Mouse (Mus musculus): ENCODE measurements at regions not wholly inside any gene's neighbourhood (a gene's known extent, or its start where the extent isn't known, plus 50 kb on each side); places are given as distances from the start of the nearest gene placed in this dataset.

- Histone ChIP-seq H3K9me3 (no peaks in the 10 kb centered on the region), H3K9ac (replicated peaks) (no peak overlapping the region), H3K27me3 (no peaks in the 10 kb centered on the region), H3K36me3 (no peaks in the 10 kb centered on the region), H3K27ac (no peak overlapping the region), H3K4me1 (replicated peaks) (peaks cover 5% of the 10 kb centered on the region), H3K4me2 (replicated peaks) (no peak overlapping the region), H3K4me3 (replicated peaks) (no peak overlapping the region)
- 76% methylated on average over 4 of the region's 4 CpGs for WGBS
- ATAC-seq = no peak
These were observed 85.0 kb downstream of the Arl4a start for GRCm38 (mm10) chr12:39952854-39953253.

- H3K27ac ChIP-seq = no peak overlapping the region
- no peaks in the 10 kb centered on the region for H3K36me3 ChIP-seq
- H3K9me3 ChIP-seq = no peaks in the 10 kb centered on the region
- no peak overlapping the region for H3K9ac ChIP-seq (replicated peaks)
- no peak overlapping the region for H3K4me2 ChIP-seq (replicated peaks)
- H3K4me1 ChIP-seq (replicated peaks) = peaks cover 3% of the 10 kb centered on the region; the same call in 1 of the 2 replicates
- 91% methylated on average over 6 of the region's 6 CpGs for WGBS
- H3K27me3 ChIP-seq = no peaks in the 10 kb centered on the region
- no peak overlapping the region for H3K4me3 ChIP-seq (replicated peaks)
- no peak for ATAC-seq
These were observed 85.9 kb downstream of the Arl4a start for GRCm38 (mm10) chr12:39951911-39952310.

GRCm38 (mm10) chr12:39950270-39950801 is 87.5 kb downstream of the Arl4a start:
- Histone ChIP-seq H3K9me3 (no peaks in the 10 kb centered on the region), H3K27ac (no peak overlapping the region), H3K9ac (replicated peaks) (no peak overlapping the region), H3K4me2 (replicated peaks) (no peak overlapping the region), H3K4me1 (replicated peaks) (no peaks in the 10 kb centered on the region), H3K27me3 (no peaks in the 10 kb centered on the region), H3K36me3 (no peaks in the 10 kb centered on the region), H3K4me3 (replicated peaks) (no peak overlapping the region)
- ATAC-seq = no peak
- WGBS = 86% methylated on average over 7 of the region's 7 CpGs

GRCm38 (mm10) chr12:39942910-39943309 is 94.9 kb downstream of the Arl4a start:
- no peak for ATAC-seq
- no peaks in the 10 kb centered on the region for H3K4me1 ChIP-seq (replicated peaks)
- WGBS = 80% methylated on average over 5 of the region's 5 CpGs
- H3K27me3 ChIP-seq = no peaks in the 10 kb centered on the region
- no peaks in the 10 kb centered on the region for H3K36me3 ChIP-seq
- no peak overlapping the region for H3K4me2 ChIP-seq (replicated peaks)
- no peak overlapping the region for H3K9ac ChIP-seq (replicated peaks)
- no peak overlapping the region for H3K4me3 ChIP-seq (replicated peaks)
- no peaks in the 10 kb centered on the region for H3K9me3 ChIP-seq
- no peak overlapping the region for H3K27ac ChIP-seq

GRCm38 (mm10) chr12:39941162-39941561 is 96.7 kb downstream of the Arl4a start:
- ATAC-seq = no peak
- no peak overlapping the region for H3K4me3 ChIP-seq (replicated peaks)
- no peak overlapping the region for H3K9ac ChIP-seq (replicated peaks)
- H3K36me3 ChIP-seq = no peaks in the 10 kb centered on the region
- WGBS = 94% methylated on average over 1 of the region's 1 CpGs
- no peaks in the 10 kb centered on the region for H3K4me1 ChIP-seq (replicated peaks)
- H3K27me3 ChIP-seq = no peaks in the 10 kb centered on the region
- H3K27ac ChIP-seq = no peak overlapping the region
- H3K9me3 ChIP-seq = no peaks in the 10 kb centered on the region
- H3K4me2 ChIP-seq (replicated peaks) = no peak overlapping the region

- ATAC-seq = no peak
- Histone ChIP-seq H3K27ac (no peak overlapping the region), H3K27me3 (no peaks in the 10 kb centered on the region), H3K36me3 (no peaks in the 10 kb centered on the region), H3K9me3 (no peaks in the 10 kb centered on the region), H3K4me2 (replicated peaks) (no peak overlapping the region), H3K4me1 (replicated peaks) (no peaks in the 10 kb centered on the region), H3K4me3 (replicated peaks) (no peak overlapping the region), H3K9ac (replicated peaks) (no peak overlapping the region)
These were observed 98.8 kb downstream of the Arl4a start for GRCm38 (mm10) chr12:39939017-39939416.

GRCm38 (mm10) chr12:39938211-39938610 is 99.6 kb downstream of the Arl4a start:
- Histone ChIP-seq H3K4me3 (replicated peaks) (no peak overlapping the region), H3K9me3 (no peaks in the 10 kb centered on the region), H3K9ac (replicated peaks) (no peak overlapping the region), H3K27me3 (no peaks in the 10 kb centered on the region), H3K27ac (no peak overlapping the region), H3K4me2 (replicated peaks) (no peak overlapping the region), H3K4me1 (replicated peaks) (no peaks in the 10 kb centered on the region), H3K36me3 (no peaks in the 10 kb centered on the region)
- ATAC-seq = no peak
- WGBS = 95% methylated on average over 2 of the region's 2 CpGs

GRCm38 (mm10) chr12:39936331-39936730 is 101.5 kb downstream of the Arl4a start:
- 30% methylated on average over 11 of the region's 11 CpGs for WGBS
- Histone ChIP-seq H3K27ac (no peak overlapping the region), H3K4me2 (replicated peaks) (no peak overlapping the region), H3K27me3 (no peaks in the 10 kb centered on the region), H3K36me3 (no peaks in the 10 kb centered on the region), H3K4me3 (replicated peaks) (no peak overlapping the region), H3K9ac (replicated peaks) (no peak overlapping the region), H3K4me1 (replicated peaks) (no peaks in the 10 kb centered on the region), H3K9me3 (no peaks in the 10 kb centered on the region)
- ATAC-seq = no peak

GRCm38 (mm10) chr12:39935775-39936174 is 102.0 kb downstream of the Arl4a start:
- Histone ChIP-seq H3K4me1 (replicated peaks) (no peaks in the 10 kb centered on the region), H3K27me3 (no peaks in the 10 kb centered on the region), H3K9ac (replicated peaks) (no peak overlapping the region), H3K4me3 (replicated peaks) (no peak overlapping the region), H3K9me3 (no peaks in the 10 kb centered on the region), H3K4me2 (replicated peaks) (no peak overlapping the region), H3K27ac (no peak overlapping the region), H3K36me3 (no peaks in the 10 kb centered on the region)
- no peak for ATAC-seq
- 87% methylated on average over 12 of the region's 12 CpGs for WGBS

GRCm38 (mm10) chr12:39934877-39935276 is 102.9 kb downstream of the Arl4a start:
- H3K27me3 ChIP-seq = no peaks in the 10 kb centered on the region
- no peaks in the 10 kb centered on the region for H3K9me3 ChIP-seq
- H3K9ac ChIP-seq (replicated peaks) = no peak overlapping the region
- ATAC-seq = no peak
- H3K36me3 ChIP-seq = no peaks in the 10 kb centered on the region
- 94% methylated on average over 4 of the region's 4 CpGs for WGBS
- H3K4me2 ChIP-seq (replicated peaks) = no peak overlapping the region
- H3K4me1 ChIP-seq (replicated peaks) = no peaks in the 10 kb centered on the region
- no peak overlapping the region for H3K27ac ChIP-seq
- no peak overlapping the region for H3K4me3 ChIP-seq (replicated peaks)

- WGBS = 81% methylated on average over 1 of the region's 1 CpGs
- no peak for ATAC-seq
These were observed 106.6 kb downstream of the Arl4a start for GRCm38 (mm10) chr12:39931251-39931650.

GRCm38 (mm10) chr12:39927902-39928301 is 109.9 kb downstream of the Arl4a start:
- Histone ChIP-seq H3K4me2 (replicated peaks) (no peak overlapping the region), H3K27me3 (no peaks in the 10 kb centered on the region), H3K9me3 (no peaks in the 10 kb centered on the region), H3K4me1 (replicated peaks) (no peaks in the 10 kb centered on the region), H3K4me3 (replicated peaks) (no peak overlapping the region), H3K9ac (replicated peaks) (no peak overlapping the region), H3K36me3 (no peaks in the 10 kb centered on the region), H3K27ac (no peak overlapping the region)
- no peak for ATAC-seq

More at GRCm38 (mm10) chr12:39931251-39931650, 106.6 kb downstream of the Arl4a start:
- H3K4me3 ChIP-seq (replicated peaks) = no peak overlapping the region
- H3K9ac ChIP-seq (replicated peaks) = no peak overlapping the region
- H3K9me3 ChIP-seq = no peaks in the 10 kb centered on the region
- no peak overlapping the region for H3K27ac ChIP-seq
- no peaks in the 10 kb centered on the region for H3K4me1 ChIP-seq (replicated peaks)
- no peak overlapping the region for H3K4me2 ChIP-seq (replicated peaks)
- H3K27me3 ChIP-seq = no peaks in the 10 kb centered on the region
- no peaks in the 10 kb centered on the region for H3K36me3 ChIP-seq

- 89% methylated on average over 8 of the region's 8 CpGs for WGBS
- no peak overlapping the region for H3K9ac ChIP-seq (replicated peaks)
- no peak for ATAC-seq
These were observed 110.8 kb downstream of the Arl4a start for GRCm38 (mm10) chr12:39927014-39927413.

More at GRCm38 (mm10) chr12:39927014-39927413, 110.8 kb downstream of the Arl4a start:
- Histone ChIP-seq H3K9me3 (no peaks in the 10 kb centered on the region), H3K4me1 (replicated peaks) (no peaks in the 10 kb centered on the region), H3K4me2 (replicated peaks) (no peak overlapping the region), H3K27me3 (no peaks in the 10 kb centered on the region), H3K27ac (no peak overlapping the region), H3K4me3 (replicated peaks) (no peak overlapping the region), H3K36me3 (no peaks in the 10 kb centered on the region)
